Mouse (Mus musculus): Measurements from ENCODE around the gene C2cd2l.

DNA sequence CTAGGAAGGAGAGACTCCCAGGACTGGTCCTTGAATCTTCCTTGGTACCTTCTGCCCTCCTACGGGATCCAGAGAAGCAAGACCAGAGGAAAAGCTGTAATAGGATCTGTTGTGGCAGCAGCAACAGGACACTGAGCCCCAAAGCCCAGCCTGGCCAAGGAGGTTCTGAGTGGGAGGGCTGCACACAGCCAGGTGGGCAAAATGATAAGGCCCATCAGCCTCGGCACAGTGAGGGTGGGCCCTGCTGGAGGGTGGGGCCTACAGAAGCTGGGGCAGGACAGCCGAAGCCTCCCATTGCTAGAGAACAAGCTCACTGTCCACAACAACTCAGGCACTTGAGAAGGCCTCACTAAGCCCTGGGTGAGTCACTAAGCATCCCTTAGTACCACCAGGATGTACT lies 22.1 kb upstream of the C2cd2l start:
- TF ChIP-seq CEBPB (IDR thresholded peaks at IDR 0.05; ENCODE audit: low read depth): no peak
- TF ChIP-seq CTCF (IDR thresholded peaks at IDR 0.05; ENCODE audit: control insufficient read depth, insufficient read depth, insufficient read length): no peak
